Mouse (Mus musculus) gastrocnemius, postnatal 10 days (tissue): ENCODE data around the gene Blnk. TPM values are rescaled to one million over a fixed set of nuclear protein-coding genes. Genes with fewer than 3 reads are reported as not detected.

Source experiments
- DNase-seq: peaks from one replicate; pipeline ENCODE4 v3.0.0; 2021; ENCODE audit warnings: mixed read lengths
- total RNA-seq, 2 experiments: library from RNA; stranded (reverse); gene quantifications; 2 replicates each; pipeline ENCODE4 v1.2.3; 2021

Blnk gene
- total RNA-seq, 2 experiments from 2014 or later: 0.31 to 1.8 TPM

GRCm38 (mm10) chr19:40999569-40999968, 5.2 kb upstream of the Blnk start:
- DNase-seq: no peak

GRCm38 (mm10) chr19:40998469-40999170, 4.3 kb upstream of the Blnk start:
- no peak for DNase-seq

- DNase-seq: no peak
These were observed 2.4 kb upstream of the Blnk start for GRCm38 (mm10) chr19:40996722-40997121.

GRCm38 (mm10) chr19:40995449-40996401, 1.4 kb upstream of the Blnk start:
- DNase-seq: no peak

- no peak for DNase-seq
These were observed 576 bp upstream of the Blnk start for GRCm38 (mm10) chr19:40994911-40995310.

GRCm38 (mm10) chr19:40993356-40993755, 979 bp downstream of the Blnk start:
- DNase-seq: no peak

- no peak for DNase-seq
These were observed 1.8 kb downstream of the Blnk start for GRCm38 (mm10) chr19:40992517-40993044.

GRCm38 (mm10) chr19:40992096-40992495, 2.2 kb downstream of the Blnk start:
- DNase-seq: no peak

GRCm38 (mm10) chr19:40991626-40992025, 2.7 kb downstream of the Blnk start:
- DNase-seq: no peak

- DNase-seq: no peak
These were observed 3.5 kb downstream of the Blnk start for GRCm38 (mm10) chr19:40990781-40991343.

GRCm38 (mm10) chr19:40989961-40990600, 4.3 kb downstream of the Blnk start:
- no peak for DNase-seq

GRCm38 (mm10) chr19:40988856-40989255, 5.5 kb downstream of the Blnk start:
- no peak for DNase-seq

GRCm38 (mm10) chr19:40984536-40984935, 9.8 kb downstream of the Blnk start:
- DNase-seq: no peak

- DNase-seq: no peak
These were observed 13.7 kb downstream of the Blnk start for GRCm38 (mm10) chr19:40980671-40981070.

GRCm38 (mm10) chr19:40978026-40978425, 16.3 kb downstream of the Blnk start:
- no peak for DNase-seq

- no peak for DNase-seq
These were observed 17.1 kb downstream of the Blnk start for GRCm38 (mm10) chr19:40976946-40977917.

- DNase-seq: no peak
These were observed 22.9 kb downstream of the Blnk start for GRCm38 (mm10) chr19:40971273-40971914.

GRCm38 (mm10) chr19:40970775-40971174, 23.6 kb downstream of the Blnk start:
- DNase-seq: no peak

GRCm38 (mm10) chr19:40970301-40970700, 24.0 kb downstream of the Blnk start:
- no peak for DNase-seq
